Mouse (Mus musculus) A20 (cell line): ENCODE results near the gene Ramp2.

Experiments
- DNase-seq: peaks from one replicate; pipeline ENCODE4 v3.0.0-alpha.2; 2011; ENCODE audit warnings: low read depth, low spot score

The Ramp2 gene

DNA sequence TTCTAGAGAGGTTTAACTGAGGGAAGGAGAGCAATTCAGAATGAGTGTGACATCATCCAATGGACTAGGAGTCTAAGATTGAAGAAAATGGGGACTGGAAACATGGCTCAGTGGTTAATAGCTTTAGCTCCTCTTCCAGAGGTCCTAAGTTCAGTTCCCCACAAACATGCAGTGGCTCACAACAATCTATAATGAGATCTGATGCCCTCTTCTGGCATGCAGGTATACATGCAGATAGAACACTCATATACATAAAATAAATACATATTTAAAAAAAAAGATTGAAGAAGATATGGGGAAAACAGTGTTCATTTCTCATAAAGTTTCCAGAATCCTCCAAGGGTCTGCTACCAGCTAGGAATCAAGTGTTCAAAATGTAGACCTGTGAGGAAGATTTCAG lies 10.4 kb upstream of the Ramp2 start:
- DNase-seq = no peak

DNA sequence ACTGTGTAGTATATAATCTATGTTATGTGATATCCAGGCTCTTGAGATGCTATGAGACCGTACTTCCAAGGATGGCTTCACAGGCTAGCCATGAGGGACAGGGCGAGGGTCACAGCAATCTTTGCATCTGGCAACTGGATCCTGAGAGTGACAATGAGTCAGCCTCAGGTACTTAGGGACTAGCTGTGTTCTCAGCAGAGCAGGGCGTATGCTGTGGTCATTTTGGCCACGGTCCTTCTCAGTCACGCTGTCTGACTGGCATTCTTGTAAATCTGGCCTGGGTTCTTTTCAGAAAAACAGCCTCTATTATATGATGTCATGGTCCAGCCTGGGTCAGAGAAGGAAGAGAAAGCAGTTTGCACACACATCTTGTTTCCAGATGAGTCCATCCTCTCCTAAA lies 9.0 kb upstream of the Ramp2 start:
- no peak for DNase-seq

DNA sequence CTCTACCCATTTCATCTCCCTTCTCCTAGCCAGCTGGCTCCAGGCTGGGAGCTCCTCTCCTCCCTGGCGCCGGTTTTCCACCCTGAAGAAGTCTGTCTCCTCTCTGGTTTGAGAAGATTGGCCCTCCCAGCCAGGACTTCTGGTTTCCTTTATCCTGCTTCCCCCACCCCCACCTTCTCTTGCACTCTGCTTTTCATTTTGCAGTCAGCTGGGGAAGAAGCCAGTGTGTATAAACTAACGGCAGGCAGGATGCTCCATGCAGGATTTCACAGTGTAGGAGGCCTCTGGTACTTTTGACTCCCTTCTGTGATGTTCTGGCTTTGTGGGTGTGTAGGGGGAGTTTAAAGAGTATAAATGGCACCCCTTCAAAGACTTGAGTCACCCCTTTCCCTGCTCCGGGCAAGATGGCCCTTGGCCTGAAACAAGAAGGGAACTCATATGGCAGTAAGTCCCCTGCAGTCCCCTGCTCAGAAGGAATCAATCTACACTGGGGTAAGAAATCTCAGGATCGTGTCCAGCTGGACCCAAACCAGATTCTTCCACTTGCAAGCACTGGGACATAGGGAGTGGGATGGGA lies 7.7 kb upstream of the Ramp2 start:
- no peak for DNase-seq

DNA sequence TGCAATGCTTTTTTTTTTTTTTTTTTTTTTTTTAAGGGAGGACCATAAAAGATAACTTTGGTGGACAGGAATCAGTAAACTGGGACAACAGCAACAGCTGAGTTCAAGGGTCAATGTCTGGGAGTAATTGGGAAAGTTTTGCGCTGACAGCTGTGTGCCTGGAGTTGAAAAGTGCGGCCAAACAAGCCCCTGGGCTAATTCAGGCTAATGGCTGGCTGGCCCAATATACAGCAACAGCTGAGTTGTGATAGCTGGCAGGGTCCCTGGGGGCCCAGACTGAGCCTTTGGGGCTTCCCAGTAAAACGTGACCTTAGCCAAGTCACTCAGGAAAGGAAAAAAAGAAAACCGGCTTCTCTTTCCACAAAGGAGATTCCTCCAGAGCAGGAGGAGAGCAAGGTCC lies 757 bp upstream of the Ramp2 start:
- DNase-seq = no peak

DNA sequence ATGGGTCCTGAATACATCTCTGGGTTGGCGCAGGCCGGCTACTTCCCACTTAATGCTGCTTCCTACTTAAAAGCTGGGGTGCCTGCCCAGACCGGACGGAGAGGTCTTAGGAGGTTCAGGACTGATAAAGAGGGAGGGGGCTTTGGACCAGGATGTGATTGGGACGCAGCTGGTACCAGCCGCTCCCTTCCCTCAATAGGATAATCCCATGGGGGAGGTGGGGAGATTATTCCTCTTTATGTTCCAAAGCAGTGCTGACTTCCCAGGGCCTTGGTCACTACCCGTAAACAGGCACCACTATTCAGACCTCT lies 829 bp downstream of the Ramp2 start:
- DNase-seq = no peak

DNA sequence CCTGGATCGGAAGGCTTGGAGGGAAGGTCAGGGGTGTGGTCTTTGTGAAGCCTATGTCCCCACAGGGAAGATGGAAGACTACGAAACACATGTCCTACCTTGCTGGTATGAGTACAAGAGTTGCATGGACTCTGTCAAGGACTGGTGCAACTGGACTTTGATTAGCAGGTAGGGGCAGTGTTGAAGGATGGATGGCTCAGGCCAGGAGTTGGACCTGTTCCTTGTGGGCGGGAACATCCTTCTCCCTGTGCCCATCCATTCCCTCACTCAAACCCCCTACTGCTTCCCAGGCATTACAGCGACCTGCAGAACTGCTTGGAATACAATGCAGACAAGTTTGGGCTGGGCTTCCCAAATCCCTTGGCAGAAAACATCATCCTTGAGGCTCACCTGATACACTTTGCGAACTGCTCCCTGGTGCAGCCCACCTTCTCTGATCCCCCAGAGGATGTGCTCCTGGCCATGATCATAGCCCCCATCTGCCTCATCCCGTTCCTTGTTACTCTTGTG lies 1.7 kb downstream of the Ramp2 start:
- DNase-seq = no peak

GRCm38 (mm10) chr11:101248258-101248994 lies 2.6 kb downstream of the Ramp2 start:
- peak; percentile 72 for DNase-seq

GRCm38 (mm10) chr11:101251031-101251430 lies 5.2 kb downstream of the Ramp2 start:
- no peak for DNase-seq

GRCm38 (mm10) chr11:101252941-101253340 lies 7.1 kb downstream of the Ramp2 start:
- peak; percentile 71 for DNase-seq

GRCm38 (mm10) chr11:101253613-101254389 lies 8.0 kb downstream of the Ramp2 start, which contains the start of gene Vps25:
TSS of gene Vps25 (plus strand) at chr11:101253707.
- peak; percentile 92 for DNase-seq

DNA sequence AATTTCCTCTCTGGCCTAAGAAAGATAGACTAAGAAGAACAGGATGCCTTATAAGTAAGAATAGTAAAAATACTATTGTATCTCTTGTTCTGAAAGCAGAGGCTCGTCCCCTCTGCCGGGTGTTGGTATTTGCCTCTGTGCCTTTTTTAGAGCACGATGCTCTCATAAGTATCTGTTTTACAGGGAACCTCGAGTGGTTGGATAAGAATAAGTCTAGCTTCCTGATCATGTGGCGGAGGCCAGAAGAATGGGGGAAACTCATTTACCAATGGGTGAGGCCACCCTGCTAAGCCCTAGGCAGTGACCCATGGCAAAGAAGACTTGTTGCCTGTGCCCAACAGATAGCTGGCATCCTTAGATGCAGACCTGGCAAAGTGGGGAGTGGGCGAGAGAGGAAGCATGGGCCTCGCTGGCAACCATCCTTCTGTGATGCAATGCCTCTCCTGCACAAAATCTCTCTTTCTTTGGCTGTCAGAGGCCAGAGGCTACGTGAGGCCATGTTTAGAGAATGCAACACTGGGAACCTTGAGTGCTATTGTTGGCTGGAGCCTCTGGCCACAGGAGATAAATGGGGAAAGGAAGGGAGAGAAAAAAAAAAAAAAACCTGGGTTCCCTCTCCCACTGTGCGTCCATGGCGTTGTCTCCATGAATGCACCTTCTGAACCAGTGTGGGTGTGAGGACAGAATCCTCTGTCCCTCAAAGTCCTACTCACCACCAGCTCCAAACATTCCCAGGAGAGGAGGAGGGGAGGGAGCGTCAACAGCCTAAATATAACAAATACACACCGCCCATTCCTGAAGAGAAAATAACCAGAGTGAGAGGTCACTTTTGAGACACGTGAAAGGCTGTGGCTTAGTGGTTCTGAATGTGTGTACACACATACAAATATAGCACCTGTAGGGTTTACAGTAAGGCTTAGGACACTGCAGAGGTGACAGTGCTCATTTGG lies 10.3 kb downstream of the Ramp2 start:
- DNase-seq = no peak

- DNase-seq = no peak
These were observed 13.5 kb downstream of the Ramp2 start for GRCm38 (mm10) chr11:101259261-101259712.

DNA sequence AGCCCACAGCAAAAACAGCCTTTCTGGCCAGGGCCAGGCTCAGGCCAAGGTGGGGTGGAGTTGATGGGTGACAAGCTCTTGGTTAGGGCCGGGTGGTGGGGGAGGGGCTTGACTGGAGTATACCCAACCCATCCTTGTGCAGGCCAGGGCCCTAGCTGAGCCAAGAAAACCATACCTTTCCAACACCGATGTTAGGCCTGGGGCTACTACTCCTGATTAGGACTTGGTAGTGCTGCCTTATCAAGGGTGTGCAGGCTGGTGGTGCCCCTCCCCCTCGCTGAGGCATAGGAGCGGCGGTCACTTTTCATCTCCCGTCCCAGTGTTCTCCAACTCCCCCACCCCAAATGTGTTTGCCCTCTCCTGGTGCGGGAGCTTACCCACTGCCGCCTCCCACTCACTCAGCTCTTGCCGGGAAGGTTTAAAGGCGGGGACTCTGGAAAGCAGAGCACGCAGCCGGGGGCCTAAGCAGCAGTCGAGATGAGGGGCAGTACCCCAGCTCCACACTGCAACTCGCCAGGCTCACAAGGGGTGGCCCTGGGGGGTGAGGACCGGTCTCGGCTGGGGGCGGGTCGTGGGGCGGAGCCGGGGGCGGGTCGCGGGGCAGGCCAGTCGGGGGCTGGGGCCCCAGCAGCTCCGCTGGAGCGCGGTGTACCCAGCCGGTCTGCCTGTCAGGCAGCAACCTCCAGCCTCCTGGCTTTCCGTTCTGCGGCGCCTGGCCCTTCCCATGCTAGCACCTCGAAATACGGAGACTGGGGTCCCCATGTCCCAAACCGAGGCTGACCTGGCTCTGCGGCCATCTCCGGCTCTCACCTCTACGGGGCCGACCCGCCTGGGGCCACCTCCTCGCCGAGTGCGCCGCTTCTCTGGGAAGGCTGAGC lies 14.4 kb downstream of the Ramp2 start, which contains the start of gene Wnk4:
Gene Wnk4, plus strand, starts transcription at position 620 of the 878 bp plus-strand sequence.
- DNase-seq = peak; percentile 61

- no peak for DNase-seq
These were observed 15.1 kb downstream of the Ramp2 start for GRCm38 (mm10) chr11:101260826-101261380.

DNA sequence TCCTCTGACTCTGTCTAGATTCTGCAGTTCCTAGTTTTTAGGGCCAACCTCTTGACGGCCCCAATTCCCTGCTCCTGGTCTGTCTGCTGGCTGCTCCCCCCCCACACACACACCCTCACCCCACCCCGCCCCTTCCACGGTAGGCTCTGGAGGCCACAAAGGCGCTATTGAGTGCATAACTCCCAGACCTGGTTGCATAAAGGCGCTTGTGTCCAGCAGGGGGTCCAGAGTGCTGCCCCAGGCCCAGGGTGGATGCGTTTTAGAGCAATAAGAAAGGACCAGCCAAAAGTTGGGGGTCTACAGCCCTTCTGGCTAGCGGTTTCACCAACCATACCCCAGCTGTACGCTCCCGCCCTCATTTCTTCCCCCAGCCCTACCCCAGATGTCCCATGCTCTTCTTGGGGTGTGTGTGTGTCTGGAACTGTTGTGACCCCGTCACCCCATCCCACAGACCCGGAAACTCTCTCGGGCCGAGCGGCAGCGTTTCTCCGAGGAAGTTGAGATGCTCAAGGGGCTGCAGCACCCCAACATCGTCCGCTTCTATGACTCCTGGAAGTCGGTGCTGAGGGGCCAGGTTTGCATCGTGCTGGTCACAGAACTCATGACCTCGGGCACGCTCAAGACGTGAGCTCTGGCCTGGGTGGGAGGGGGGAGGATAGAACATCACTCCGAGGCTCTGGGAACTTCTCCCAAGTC lies 16.6 kb downstream of the Ramp2 start:
- no peak for DNase-seq

DNA sequence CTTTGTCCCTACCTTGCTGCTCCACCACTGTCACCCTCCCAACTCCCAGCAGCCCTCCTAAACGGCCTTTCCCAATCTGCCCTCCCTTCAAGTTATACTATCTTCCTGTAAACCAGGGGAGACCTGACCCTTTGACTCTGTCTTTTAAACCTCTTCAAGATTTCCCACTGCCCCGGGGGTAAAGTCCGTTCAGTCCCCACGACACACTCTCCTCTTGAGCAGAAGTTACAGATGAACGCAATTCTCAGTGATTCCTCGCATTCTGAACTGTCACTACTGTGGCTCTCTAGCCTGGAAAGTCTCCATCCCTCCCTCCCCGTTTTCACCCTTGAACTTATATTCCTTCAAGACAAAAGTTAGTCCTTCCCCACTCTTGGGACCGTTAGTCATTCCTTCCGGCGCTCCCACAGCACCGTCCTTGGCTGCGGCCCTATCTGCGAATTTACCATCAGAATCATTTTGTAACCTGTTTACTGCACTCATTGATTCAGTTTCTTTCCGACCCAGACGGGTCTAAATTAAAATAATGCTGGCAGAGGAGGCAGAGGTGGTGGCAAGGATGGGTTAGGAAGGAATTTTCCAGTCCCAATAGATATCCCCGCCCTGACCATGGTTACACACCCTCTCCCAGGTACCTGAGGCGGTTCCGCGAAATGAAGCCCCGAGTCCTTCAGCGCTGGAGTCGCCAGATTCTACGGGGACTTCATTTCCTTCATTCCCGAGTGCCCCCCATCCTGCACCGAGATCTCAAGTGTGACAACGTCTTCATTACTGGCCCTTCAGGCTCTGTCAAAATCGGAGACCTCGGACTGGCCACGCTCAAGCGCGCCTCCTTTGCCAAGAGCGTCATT lies 17.5 kb downstream of the Ramp2 start:
- no peak for DNase-seq

GRCm38 (mm10) chr11:101263989-101264280 lies 18.1 kb downstream of the Ramp2 start:
- no peak for DNase-seq

DNA sequence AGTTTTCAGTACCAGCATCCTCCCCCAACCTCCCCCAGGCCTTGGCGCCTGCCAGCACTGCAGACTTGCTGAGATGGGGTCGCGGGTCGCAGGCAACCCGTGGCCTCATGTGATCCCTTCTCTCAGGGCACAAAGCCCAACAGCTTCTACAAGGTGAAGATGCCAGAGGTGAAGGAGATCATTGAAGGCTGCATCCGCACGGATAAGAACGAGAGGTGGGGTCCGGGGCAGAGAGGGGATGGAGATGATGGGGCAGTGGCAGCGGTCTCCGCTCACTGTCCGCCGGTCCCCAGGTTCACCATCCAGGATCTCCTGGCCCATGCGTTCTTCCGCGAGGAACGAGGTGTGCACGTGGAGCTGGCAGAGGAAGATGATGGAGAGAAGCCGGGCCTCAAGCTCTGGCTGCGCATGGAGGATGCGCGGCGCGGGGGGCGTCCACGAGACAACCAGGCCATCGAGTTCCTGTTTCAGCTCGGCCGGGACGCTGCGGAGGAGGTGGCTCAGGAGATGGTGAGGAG lies 19.2 kb downstream of the Ramp2 start:
- no peak for DNase-seq
